In the genomic region with DNA sequence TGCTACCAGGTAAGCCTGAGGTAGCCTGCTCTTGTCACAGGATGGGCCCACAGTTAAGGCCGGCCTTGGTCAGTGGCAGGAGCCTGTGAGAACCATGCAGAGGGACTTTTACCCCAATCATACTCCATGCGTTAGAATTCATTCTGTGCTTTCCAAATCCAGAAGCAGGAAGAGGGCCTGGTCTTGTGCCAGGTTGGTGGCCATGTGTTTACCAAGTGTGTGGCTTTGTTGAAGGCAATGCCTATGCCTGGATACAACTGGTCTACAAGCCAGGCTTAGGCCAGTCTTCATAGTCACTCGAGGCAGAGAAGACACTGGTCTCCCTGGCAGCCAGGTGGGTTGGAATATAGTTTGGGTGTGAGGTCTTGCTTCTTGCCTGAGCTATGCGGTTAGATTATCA, we compare ENCODE assay signal across 10 mouse cellular contexts. TPM values are rescaled to one million over a fixed set of nuclear protein-coding genes. Genes with fewer than 3 reads are reported as not detected.
DNase-seq lines count a peak whose midpoint lies in the region; ATAC-seq and TF ChIP-seq lines count a peak whose summit lies in the region.
"Had no signal": no experiment of that assay in that cellular context is flagged by ENCODE, and none has a peak within 500 bp of the region (broad histone marks: within the 10 kb centered on the region; RNA-seq: fewer than 3 reads in every experiment).

No protein-coding gene starts in this region.

- intact Hi-C loops in left cerebral cortex, postnatal 10 days (cut with DNase I) = no loop called here

- H3K9ac ChIP-seq in forebrain, embryonic 12.5 days = no peak overlapping the region
- H3K9ac ChIP-seq: hindbrain, embryonic 15.5 days had no signal

- 90% methylated on average over 4 of the region's 4 CpGs for WGBS in forebrain, embryonic 12.5 days

- H3K9me3 ChIP-seq in forebrain, embryonic 12.5 days = no peaks in the 10 kb centered on the region
- H3K9me3 ChIP-seq: hindbrain, embryonic 15.5 days had no signal

- no peak for DNase-seq in layer of hippocampus, adult 2 months (ENCODE audit: low spot score in 2 of 2)
- DNase-seq in layer of hippocampus, postnatal 14 days (ENCODE audit: low spot score in 2 of 2) = no peak
- peak; percentile 45 for DNase-seq in cerebellum, adult 8-10 months
- DNase-seq in kidney, adult 9 months = peak; percentile 46
- peak; percentile 86 for DNase-seq in lung, postnatal 36 days
- no peak for DNase-seq in left cerebral cortex, postnatal 10 days (ENCODE audit: extremely low spot score in 1 of 2, low spot score in 2 of 2)
- DNase-seq: heart, adult 18-20 months had no signal

- TF ChIP-seq CTCF in layer of hippocampus, adult 2 months (conservative IDR thresholded peaks at IDR 0.05) = no peak

- no peaks in the 10 kb centered on the region for H3K27me3 ChIP-seq in forebrain, embryonic 12.5 days
- H3K27me3 ChIP-seq: hindbrain, embryonic 15.5 days had no signal

- peak overlapping the region; percentile 53 for H3K27ac ChIP-seq in layer of hippocampus, adult 2 months
- no peak overlapping the region for H3K27ac ChIP-seq in forebrain, embryonic 12.5 days
- H3K27ac ChIP-seq: hindbrain, embryonic 15.5 days had no signal

- H3K4me1 ChIP-seq in forebrain, embryonic 12.5 days = peaks cover 3% of the 10 kb centered on the region; the same call in 1 of the 2 replicates
- H3K4me1 ChIP-seq: hindbrain, embryonic 15.5 days had no signal

- H3K4me3 ChIP-seq in layer of hippocampus, adult 2 months = no peak overlapping the region
- no peak overlapping the region for H3K4me3 ChIP-seq in forebrain, embryonic 12.5 days (replicated peaks)
- H3K4me3 ChIP-seq: hindbrain, embryonic 15.5 days had no signal

- no peaks in the 10 kb centered on the region for H3K36me3 ChIP-seq in forebrain, embryonic 12.5 days (replicated peaks)
- H3K36me3 ChIP-seq: hindbrain, embryonic 15.5 days had no signal

- ATAC-seq in forebrain, embryonic 12.5 days (ENCODE audit: low FRiP score) = no peak
- no peak for ATAC-seq in erythroid progenitor cell, adult 5-6 weeks (replicated peaks; ENCODE audit: low FRiP score, poor library complexity, severe bottlenecking)

- no peak overlapping the region for H3K4me2 ChIP-seq in forebrain, embryonic 12.5 days
- H3K4me2 ChIP-seq: hindbrain, embryonic 15.5 days had no signal

RNA-seq across cellular contexts. Expression of gene Dgkd, which starts 38.5 kb away (rescaled TPM):
- 100 to 1,000 TPM; 103 to 117 TPM for total RNA-seq in layer of hippocampus, adult 2 months (2021)
- 100 to 1,000 TPM; 124 to 137 TPM for total RNA-seq in layer of hippocampus, postnatal 14 days (2021)
- 43.2 and 45.8 TPM in 2 replicates for polyA plus RNA-seq in forebrain, embryonic 12.5 days (2016; fragmentation: Nextera tagmentation; extraction: Ambion mirVana)
- 23.1 and 29.3 TPM in 2 replicates for total RNA-seq in erythroid progenitor cell, adult 5-6 weeks (2015; ENCODE audit: low replicate concordance)
- total RNA-seq in erythroid progenitor cell, adult 5-6 weeks (2017; ENCODE audit: low replicate concordance) = 19.3 and 24.0 TPM in 2 replicates
- total RNA-seq in left cerebral cortex, postnatal 10 days (2021) = 100 to 1,000 TPM; 140 to 160 TPM

Comparison
In these comparisons a context has a peak if more than half of its experiments do, and no peak if none do; other contexts are left out.
1. DNase-seq: peak in cerebellum, adult 8-10 months (single experiment), kidney, adult 9 months (single experiment) and lung, postnatal 36 days (single experiment); none in layer of hippocampus, adult 2 months (0 of 2), layer of hippocampus, postnatal 14 days (0 of 2) and left cerebral cortex, postnatal 10 days (0 of 2).